Mouse (Mus musculus) G1E (cell line): ENCODE results near the gene Lgals3. TPM values are rescaled to one million over a fixed set of nuclear protein-coding genes. Genes with fewer than 3 reads are reported as not detected.
A peak's percentile ranks its signal among the peaks of the same experiment; 100 is the strongest.
"Not testable (repeated sequence)": the region's sequence is repeated elsewhere in the genome, so short reads cannot be mapped to it uniquely, and the experiment has no call there.

Experiments used
- ATAC-seq: 2 replicates; pipeline ENCODE4 v1.8.0; 2016; ENCODE audit warnings: mild to moderate bottlenecking; ENCODE audit not compliant: insufficient number of reproducible peaks, poor library complexity, low FRiP score, severe bottlenecking; ENCODE audit errors: extremely low read depth
- DNase-seq: peaks from one replicate; pipeline ENCODE4 v3.0.0; 2012; ENCODE audit warnings: low spot score
- H3K27me3 ChIP-seq: 2 replicates; pipeline ENCODE4 v1.6.1; 2012; ENCODE audit warnings: mild to moderate bottlenecking, low read length, inconsistent platforms; ENCODE audit not compliant: insufficient read depth
- H3K36me3 ChIP-seq: replicated peaks from 2 replicates; pipeline ENCODE3; 2012; ENCODE audit warnings: mild to moderate bottlenecking, inconsistent platforms
- H3K4me1 ChIP-seq: 2 replicates; pipeline ENCODE4 v1.6.1; 2012; ENCODE audit warnings: low read depth, low read length, inconsistent platforms, mixed read lengths; ENCODE audit not compliant: insufficient read depth
- H3K4me3 ChIP-seq: 2 replicates; pipeline ENCODE4 v1.5.1; 2012; ENCODE audit warnings: low read depth, mild to moderate bottlenecking, inconsistent platforms, low read length, moderate library complexity, mixed read lengths
- H3K9me3 ChIP-seq: replicated peaks from 2 replicates; pipeline ENCODE4 v1.6.1; 2012; ENCODE audit warnings: inconsistent platforms
- CTCF ChIP-seq: IDR thresholded peaks from 2 replicates; pipeline ENCODE4 v1.5.1; 2012; ENCODE audit warnings: low read depth, low read length, inconsistent platforms, mixed read lengths
- GATA1 ChIP-seq: IDR thresholded peaks from 2 replicates; pipeline ENCODE4 v1.6.1; 2012; ENCODE audit warnings: borderline replicate concordance, low read length, inconsistent platforms, mixed read lengths
- GATA2 ChIP-seq: IDR thresholded peaks from 2 replicates; pipeline ENCODE4 v1.6.1; 2012; ENCODE audit warnings: low read depth, low read length, inconsistent platforms, borderline replicate concordance
- POLR2AphosphoS5 ChIP-seq: IDR thresholded peaks from 2 replicates; pipeline ENCODE4 v1.6.1; 2012; ENCODE audit warnings: low read depth, low read length, inconsistent platforms; ENCODE audit not compliant: insufficient replicate concordance
- TAL1 ChIP-seq: conservative IDR thresholded peaks from 2 replicates; pipeline ENCODE4 v1.6.1; 2012; ENCODE audit warnings: low read depth, low read length, inconsistent platforms, mixed read lengths
- polyA plus RNA-seq: library from polyadenylated mRNA; stranded (reverse); fragments of >175 nt; gene quantifications from 2 replicates; pipeline ENCODE4 v1.2.3, GENCODE M21; 2012
- total RNA-seq, 2 experiments: library from RNA; stranded (forward) in 1 of 2; stranded (reverse) in 1 of 2; fragments of 200-1000 nt in 1 of 2; fragments of >200 nt in 1 of 2; fragmentation: Nextera tagmentation in 1 of 2; gene quantifications; 2 replicates each; pipeline ENCODE4 v1.2.3; 2014 to 2017

The Lgals3 gene
- total RNA-seq (2014; fragmentation: Nextera tagmentation), result 1.4 TPM in 1 of 2 replicates, not detected in the other
- total RNA-seq (2017), result 1.7 and 3.0 TPM in 2 replicates
- 2.5 and 3.9 TPM in 2 replicates for polyA plus RNA-seq

- H3K4me3 ChIP-seq, result peak within 1 kb of the TSS; percentile 25; the same call in 1 of the 2 replicates
- ATAC-seq (peak; percentile 74), DNase-seq (peak; percentile 50)
- H3K27me3 ChIP-seq, result peaks cover 17% of the 10 kb centered on the region; the same call in 1 of the 2 replicates
- H3K36me3 ChIP-seq, result no peaks in the 10 kb centered on the region
- H3K4me1 ChIP-seq, result peaks cover 56% of the 10 kb centered on the region
- H3K9me3 ChIP-seq, result no peaks in the 10 kb centered on the region
- no peak for TF ChIP-seq GATA2
- no peak for TF ChIP-seq TAL1
- TF ChIP-seq CTCF, result no peak
- no peak for TF ChIP-seq POLR2AphosphoS5
- TF ChIP-seq GATA1, result no peak
Measured at GRCm38 (mm10) chr14:47367461-47367860, at the start of gene Lgals3. Gene Lgals3 (plus strand): TSS chr14:47367751.

GRCm38 (mm10) chr14:47319362-47319761 is 48.2 kb upstream of the Lgals3 start:
- ATAC-seq (no peak), DNase-seq (no peak)
- TF ChIP-seq CTCF (no peak), POLR2AphosphoS5 (no peak), TAL1 (no peak), GATA1 (no peak), GATA2 (no peak)
- H3K36me3 ChIP-seq, result peaks cover 64% of the 10 kb centered on the region
- H3K9me3 ChIP-seq, result no peaks in the 10 kb centered on the region
- H3K4me3 ChIP-seq, result no peak overlapping the region
- peaks cover 16% of the 10 kb centered on the region for H3K4me1 ChIP-seq
- no peaks in the 10 kb centered on the region for H3K27me3 ChIP-seq

- Histone ChIP-seq H3K4me1 (peaks cover 16% of the 10 kb centered on the region), H3K36me3 (peaks cover 66% of the 10 kb centered on the region)
- not testable (repeated sequence) for H3K4me3 ChIP-seq, H3K27me3 ChIP-seq, DNase-seq, H3K9me3 ChIP-seq, ATAC-seq
Measured at GRCm38 (mm10) chr14:47321581-47321980, 46.0 kb upstream of the Lgals3 start.

- ATAC-seq (no peak), DNase-seq (no peak)
- TF ChIP-seq CTCF, result no peak
- TF ChIP-seq GATA2, result no peak
- TF ChIP-seq GATA1, result no peak
- TF ChIP-seq TAL1, result no peak
- TF ChIP-seq POLR2AphosphoS5, result no peak
- Histone ChIP-seq H3K9me3 (no peaks in the 10 kb centered on the region), H3K4me1 (peaks cover 4% of the 10 kb centered on the region), H3K27me3 (no peaks in the 10 kb centered on the region), H3K36me3 (peaks cover 36% of the 10 kb centered on the region), H3K4me3 (no peak overlapping the region)
Measured at GRCm38 (mm10) chr14:47325965-47326761, 41.4 kb upstream of the Lgals3 start.

GRCm38 (mm10) chr14:47327347-47327746 is 40.2 kb upstream of the Lgals3 start:
- H3K4me3 ChIP-seq, result no peak overlapping the region
- no peaks in the 10 kb centered on the region for H3K27me3 ChIP-seq
- H3K9me3 ChIP-seq, result no peaks in the 10 kb centered on the region
- no peak for DNase-seq
- H3K4me1 ChIP-seq, result peaks cover 4% of the 10 kb centered on the region
- ATAC-seq, result no peak
- peaks cover 36% of the 10 kb centered on the region for H3K36me3 ChIP-seq
- TF ChIP-seq TAL1 (no peak), CTCF (no peak), GATA2 (no peak), GATA1 (no peak), POLR2AphosphoS5 (no peak)

- H3K9me3 ChIP-seq, result no peaks in the 10 kb centered on the region
- ATAC-seq (no peak), DNase-seq (no peak)
- H3K4me1 ChIP-seq, result peaks cover 4% of the 10 kb centered on the region
- H3K27me3 ChIP-seq, result peaks cover 3% of the 10 kb centered on the region; the same call in 1 of the 2 replicates
- peaks cover 2% of the 10 kb centered on the region for H3K36me3 ChIP-seq
- TF ChIP-seq GATA2, result no peak
- no peak for TF ChIP-seq TAL1
- no peak for TF ChIP-seq GATA1
- no peak for TF ChIP-seq CTCF
- no peak for TF ChIP-seq POLR2AphosphoS5
- H3K4me3 ChIP-seq, result no peak overlapping the region
Measured at GRCm38 (mm10) chr14:47331920-47332319, 35.6 kb upstream of the Lgals3 start.
